ENCODE assay signal across 16 mouse cellular contexts in the genomic region with DNA sequence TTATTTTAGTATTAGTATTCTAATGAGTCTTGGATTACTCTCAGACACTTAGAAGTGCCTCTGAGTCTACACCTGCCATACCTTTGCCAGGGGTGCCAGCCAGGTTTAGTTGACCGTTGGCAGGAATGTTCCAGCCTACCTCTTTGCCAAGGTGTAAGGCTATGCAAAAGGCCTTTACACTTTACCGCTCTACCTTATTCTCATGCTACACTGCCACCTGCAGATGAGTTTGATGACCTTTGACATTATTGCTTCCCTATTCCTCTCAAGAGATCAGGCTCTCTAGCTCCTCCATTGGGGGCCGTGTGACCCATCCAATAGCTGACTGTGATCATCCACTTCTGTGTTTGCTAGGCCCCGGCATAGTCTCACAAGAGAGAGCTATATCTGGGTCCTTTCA.
"Had no signal": no experiment of that assay in that cellular context is flagged by ENCODE, and none has a peak within 500 bp of the region (broad histone marks: within the 10 kb centered on the region; RNA-seq: fewer than 3 reads in every experiment).

No protein-coding gene starts in this region.

- H3K27me3 ChIP-seq: neural tube, embryonic 13.5 days; stomach, embryonic 15.5 days had no signal

- H3K27ac ChIP-seq: limb, embryonic 13.5 days; midbrain, embryonic 10.5 days; neural tube, embryonic 13.5 days; stomach, embryonic 15.5 days had no signal

- H3K4me3 ChIP-seq: limb, embryonic 13.5 days; midbrain, embryonic 10.5 days; neural tube, embryonic 13.5 days; stomach, embryonic 15.5 days had no signal

- H3K4me2 ChIP-seq: limb, embryonic 13.5 days; liver, embryonic 11.5 days; lung, embryonic 14.5 days; neural tube, embryonic 13.5 days; stomach, embryonic 15.5 days had no signal

- H3K9me3 ChIP-seq: limb, embryonic 13.5 days; midbrain, embryonic 10.5 days; neural tube, embryonic 13.5 days; stomach, embryonic 15.5 days had no signal

- DNase-seq: left cerebral cortex, postnatal 4 days; lung, embryonic 14.5 days; lung, postnatal 10 days; lung, postnatal 4 days; retina, postnatal 1 day; right cerebral cortex, postnatal 4 days; spleen, adult 18-20 months; thymus, adult 2 months; thymus, postnatal 4 days had no signal

- ATAC-seq: intestine, embryonic 16.5 days; midbrain, embryonic 16.5 days had no signal

- H3K36me3 ChIP-seq: limb, embryonic 13.5 days; midbrain, embryonic 10.5 days; neural tube, embryonic 13.5 days; stomach, embryonic 15.5 days had no signal

- H3K4me1 ChIP-seq: limb, embryonic 13.5 days; midbrain, embryonic 10.5 days; neural tube, embryonic 13.5 days; stomach, embryonic 15.5 days had no signal

- H3K9ac ChIP-seq: limb, embryonic 13.5 days; lung, embryonic 14.5 days; neural tube, embryonic 13.5 days; stomach, embryonic 15.5 days had no signal
